Mouse (Mus musculus): ENCODE measurements around the gene Kdr.

Kdr gene

GRCm38 (mm10) chr5:75919601-75920000, 58.7 kb downstream of the Kdr start:
- DNase-seq (ENCODE audit: low read depth, low spot score), result no peak

GRCm38 (mm10) chr5:75918139-75918538, 60.1 kb downstream of the Kdr start:
- DNase-seq (ENCODE audit: low read depth, low spot score), result no peak

GRCm38 (mm10) chr5:75917231-75917630, 61.0 kb downstream of the Kdr start:
- no peak for DNase-seq (ENCODE audit: low read depth, low spot score)

- DNase-seq (ENCODE audit: low read depth, low spot score), result no peak
Measured at GRCm38 (mm10) chr5:75906102-75906501, 72.2 kb downstream of the Kdr start.

GRCm38 (mm10) chr5:75900231-75900920, 77.9 kb downstream of the Kdr start:
- DNase-seq (ENCODE audit: low read depth, low spot score), result no peak

- DNase-seq (ENCODE audit: low read depth, low spot score), result no peak
Measured at GRCm38 (mm10) chr5:75895351-75895750, 82.9 kb downstream of the Kdr start.

GRCm38 (mm10) chr5:75892956-75893471, 85.2 kb downstream of the Kdr start:
- no peak for DNase-seq (ENCODE audit: low read depth, low spot score)
